Mouse (Mus musculus): Measurements from ENCODE around the gene Nceh1.

Gene Nceh1

DNA sequence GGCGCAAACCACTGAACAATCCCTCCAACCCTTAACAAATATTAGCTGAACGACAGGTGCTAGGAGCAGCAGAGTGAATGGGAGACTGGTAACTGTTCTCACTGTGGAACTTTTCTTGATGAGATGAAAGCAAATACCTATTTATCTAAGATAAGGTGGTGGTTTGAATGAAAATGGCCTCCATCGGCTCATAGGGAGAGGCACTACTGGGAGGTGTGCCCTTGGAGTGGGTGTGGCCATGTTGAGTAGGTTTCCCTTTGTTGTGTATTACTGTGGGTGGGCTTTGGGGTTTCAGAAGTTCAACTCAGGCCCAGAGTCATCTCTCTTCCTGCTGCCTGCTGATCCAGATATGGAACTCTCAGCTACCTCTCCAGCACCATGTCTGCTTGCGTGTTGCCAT is 8.1 kb downstream of the Nceh1 start:
- 93% methylated on average over 4 of the region's 4 CpGs for WGBS

GRCm38 (mm10) chr3:27191856-27192255 is 9.1 kb downstream of the Nceh1 start:
- WGBS = 79% methylated on average over 6 of the region's 6 CpGs

DNA sequence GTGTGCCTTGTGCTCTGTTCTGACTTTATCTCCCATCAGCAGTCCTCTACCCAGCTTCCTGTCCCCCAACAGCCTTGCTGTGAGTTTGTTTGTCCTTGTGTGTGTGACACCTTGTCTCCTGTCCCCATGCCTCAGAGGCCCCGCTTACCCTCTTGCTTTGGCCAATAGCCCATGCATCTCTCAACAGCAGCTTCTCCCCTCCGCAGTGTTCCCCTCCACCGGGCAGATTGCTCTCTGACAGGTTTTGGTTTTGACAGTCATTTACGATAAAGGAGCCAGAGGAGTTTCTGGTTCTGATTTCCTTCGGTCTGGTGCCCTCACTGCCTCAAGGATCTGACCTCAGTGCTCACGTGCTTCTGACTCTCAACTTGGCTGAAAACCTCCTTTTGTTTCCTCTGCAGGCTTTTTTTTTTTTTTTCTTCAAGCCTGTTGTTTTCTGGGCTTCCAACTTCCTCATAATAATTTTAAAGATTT is 11.1 kb downstream of the Nceh1 start:
- 53% methylated on average over 6 of the region's 6 CpGs for WGBS

GRCm38 (mm10) chr3:27195153-27195552 is 12.4 kb downstream of the Nceh1 start:
- WGBS = 71% methylated on average over 4 of the region's 4 CpGs

DNA sequence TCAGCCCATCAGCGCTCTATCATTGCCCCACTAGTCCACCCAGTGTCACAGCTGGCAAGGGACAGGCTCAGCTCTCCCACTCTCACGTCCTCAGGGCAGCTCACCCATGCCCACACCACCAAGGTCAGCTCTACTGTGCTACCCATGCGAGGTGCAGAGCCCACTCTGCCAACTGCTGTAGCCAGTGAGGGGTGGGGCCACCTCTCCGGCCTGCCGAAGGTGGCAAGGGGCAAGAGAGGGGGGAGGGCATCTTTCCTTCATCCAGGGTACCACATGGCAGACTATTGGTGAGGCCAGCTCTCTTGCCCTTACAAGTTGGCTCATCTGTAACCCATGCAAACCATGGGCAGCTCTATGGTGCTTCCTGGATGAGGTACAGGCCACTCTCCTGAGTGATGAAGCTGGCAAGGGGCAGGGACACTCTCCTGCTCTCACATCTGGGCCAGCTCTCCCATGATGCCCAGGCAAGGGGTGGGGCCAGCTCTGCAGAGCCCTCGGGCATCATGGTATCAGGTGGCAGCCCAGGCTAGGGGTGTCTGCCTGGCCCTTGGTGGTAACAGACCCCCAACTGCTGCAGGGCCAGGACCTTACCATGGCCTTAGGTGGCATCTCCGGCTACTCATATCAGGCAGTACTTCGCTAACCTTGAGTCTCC is 12.9 kb downstream of the Nceh1 start:
- 92% methylated on average over 8 of the region's 8 CpGs for WGBS

DNA sequence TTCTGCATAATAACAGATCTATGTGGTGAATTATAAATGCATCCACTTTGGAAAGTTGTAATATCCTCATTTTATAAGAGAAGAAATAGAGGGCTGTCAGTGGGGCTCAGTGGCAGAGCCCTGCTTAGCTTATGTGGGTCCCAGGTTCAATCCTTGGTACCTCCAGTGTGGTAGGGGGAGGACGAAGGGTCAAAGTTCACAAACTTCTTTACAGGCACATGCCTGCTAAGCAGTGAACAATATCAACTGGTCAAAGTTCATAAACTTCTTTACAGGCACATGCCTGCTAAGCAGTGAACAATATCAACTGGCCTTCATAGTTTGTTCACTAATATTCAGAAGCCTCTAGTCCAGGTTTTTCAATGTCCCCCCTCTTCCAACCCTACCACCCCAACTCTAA is 13.8 kb downstream of the Nceh1 start:
- 89% methylated on average over 1 of the region's 1 CpGs for WGBS

DNA sequence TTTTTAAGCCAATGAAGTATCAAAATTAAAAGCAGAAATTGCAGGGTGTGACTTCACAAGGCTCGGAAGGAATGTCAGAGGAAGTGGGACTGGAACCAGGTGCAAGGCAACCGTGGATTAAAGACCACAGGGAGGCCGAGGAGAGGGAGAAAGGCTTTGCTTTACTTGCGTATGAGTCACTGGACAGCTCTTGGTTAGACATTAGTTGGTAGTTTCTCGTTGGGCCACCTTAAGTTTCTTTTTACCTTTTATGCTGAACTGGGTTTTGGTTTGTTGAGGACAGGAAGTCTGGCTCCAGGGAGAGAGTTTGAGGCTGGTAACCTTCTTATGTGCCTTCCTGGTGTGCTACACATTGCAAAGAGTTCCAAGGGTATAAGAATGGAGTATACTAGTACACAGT is 15.1 kb downstream of the Nceh1 start:
- 76% methylated on average over 5 of the region's 5 CpGs for WGBS

DNA sequence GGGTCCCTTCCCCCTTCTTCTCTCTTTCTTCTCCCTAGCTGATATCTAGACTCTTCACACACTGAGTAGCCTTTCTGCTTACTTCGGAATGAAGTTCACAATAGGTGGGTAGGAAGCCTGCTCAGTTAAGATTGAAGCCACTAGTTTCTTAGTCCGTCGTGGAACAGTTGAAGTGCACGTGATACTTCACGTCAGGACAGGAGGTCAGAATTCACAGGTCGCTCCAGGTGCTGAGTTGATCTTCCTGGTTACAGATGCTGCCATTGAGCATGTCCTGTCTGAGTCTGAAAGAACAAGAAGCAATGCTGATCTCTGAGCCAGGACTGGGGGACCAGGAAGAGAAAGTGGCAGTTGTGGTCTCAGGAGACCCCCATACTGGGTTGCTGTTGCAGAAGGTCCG is 16.4 kb downstream of the Nceh1 start:
- 92% methylated on average over 7 of the region's 7 CpGs for WGBS

- WGBS = 93% methylated on average over 5 of the region's 5 CpGs
These were observed 19.1 kb downstream of the Nceh1 start for GRCm38 (mm10) chr3:27201728-27202411.

GRCm38 (mm10) chr3:27205068-27205467 is 22.3 kb downstream of the Nceh1 start:
- WGBS = 41% methylated on average over 5 of the region's 5 CpGs

DNA sequence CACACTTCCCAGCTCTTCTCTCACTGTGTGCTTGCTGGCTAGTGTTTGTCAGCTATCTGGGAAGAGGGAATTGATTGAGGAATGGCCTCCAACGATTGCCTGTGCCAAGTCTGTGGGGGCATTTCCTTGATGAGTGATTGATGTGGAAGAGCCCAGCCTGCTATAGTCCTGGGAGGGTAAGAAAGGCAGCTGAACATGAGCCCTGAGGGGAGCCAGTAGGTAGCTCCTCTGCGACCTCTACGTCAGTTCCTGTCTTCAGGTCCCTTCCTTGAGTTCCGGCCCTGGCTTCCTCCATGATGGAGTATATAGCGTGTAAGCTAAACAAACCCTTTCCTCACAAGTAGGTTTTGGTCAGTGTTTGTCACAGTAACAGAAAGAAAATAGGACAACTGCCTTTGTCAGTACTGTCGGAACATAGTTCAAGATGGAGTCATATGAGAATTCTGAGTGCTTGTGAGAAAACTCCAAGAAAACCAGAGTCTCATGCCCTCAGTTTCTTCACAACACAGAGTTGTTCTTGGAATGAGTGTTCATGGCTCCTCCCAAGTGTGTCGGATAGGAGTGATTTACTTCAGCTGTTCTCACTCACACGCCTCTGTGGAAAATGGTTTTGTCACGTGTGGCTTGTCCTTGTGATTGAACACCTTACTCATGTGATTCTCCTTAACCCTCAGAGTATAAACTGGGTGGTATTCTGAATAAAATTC is 22.9 kb downstream of the Nceh1 start:
- WGBS = 75% methylated on average over 9 of the region's 9 CpGs

DNA sequence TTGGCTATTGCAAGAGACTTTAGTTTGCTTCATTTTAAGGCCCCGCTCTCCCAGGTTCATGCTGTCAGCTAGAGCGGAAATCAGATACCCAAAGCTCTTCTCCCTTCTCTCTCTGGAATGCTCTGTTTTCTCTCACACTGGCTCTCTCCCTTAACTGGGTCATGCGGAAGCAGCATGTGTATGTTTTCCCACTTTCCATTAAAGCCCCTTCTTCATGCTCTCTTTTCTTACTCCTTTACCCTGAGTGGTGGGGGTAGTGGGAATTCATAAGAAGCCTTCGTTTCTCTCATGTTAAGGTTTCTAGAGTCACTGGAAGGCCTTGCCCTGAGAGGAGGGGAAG is 23.4 kb downstream of the Nceh1 start:
- WGBS = 83% methylated on average over 4 of the region's 4 CpGs

DNA sequence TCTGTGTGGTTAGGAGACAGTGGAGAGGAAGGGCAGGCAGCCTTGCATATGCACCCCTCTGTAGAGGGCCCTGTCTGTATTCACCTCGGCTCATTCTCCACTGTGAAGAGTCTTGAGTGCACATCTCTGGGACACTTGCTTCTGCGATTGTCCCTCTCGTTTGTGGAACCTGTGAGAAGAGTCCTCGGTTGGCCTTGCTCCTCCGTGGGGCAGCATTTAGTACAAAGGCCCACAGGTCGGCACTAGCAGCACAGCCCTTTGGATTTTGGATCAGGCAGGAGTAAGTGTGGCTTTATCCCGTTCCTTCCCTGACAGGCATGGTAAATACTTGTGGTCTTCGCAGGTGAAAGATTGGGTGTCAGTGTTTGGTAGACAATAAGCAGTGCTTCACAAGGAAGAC is 23.8 kb downstream of the Nceh1 start:
- WGBS = 86% methylated on average over 8 of the region's 8 CpGs

GRCm38 (mm10) chr3:27209707-27210106 is 26.9 kb downstream of the Nceh1 start:
- 37% methylated on average over 9 of the region's 9 CpGs for WGBS

DNA sequence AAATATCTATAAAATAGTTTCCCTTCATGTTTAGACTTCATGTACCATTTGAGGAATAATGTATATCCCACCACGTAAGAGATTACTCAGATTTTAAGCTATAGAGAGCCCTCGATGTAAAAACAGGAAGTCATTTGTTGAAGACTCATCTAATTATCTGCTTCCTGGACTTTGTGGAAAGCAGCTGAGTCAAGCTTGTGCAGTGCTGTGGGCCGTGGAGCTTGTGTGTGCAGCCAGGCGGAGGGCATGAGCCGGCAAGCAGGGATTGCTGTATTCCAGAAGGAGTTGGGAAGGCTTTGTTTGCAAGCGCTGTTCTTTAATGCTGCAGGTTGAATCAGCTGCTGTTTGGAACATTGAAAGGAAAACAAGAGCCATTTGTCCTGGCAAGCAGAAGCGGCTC is 27.5 kb downstream of the Nceh1 start:
- 43% methylated on average over 7 of the region's 7 CpGs for WGBS

- WGBS = 89% methylated on average over 8 of the region's 8 CpGs
These were observed 31.5 kb downstream of the Nceh1 start for GRCm38 (mm10) chr3:27214016-27214816.

- 89% methylated on average over 7 of the region's 7 CpGs for WGBS
These were observed 34.6 kb downstream of the Nceh1 start for GRCm38 (mm10) chr3:27217331-27217730.

DNA sequence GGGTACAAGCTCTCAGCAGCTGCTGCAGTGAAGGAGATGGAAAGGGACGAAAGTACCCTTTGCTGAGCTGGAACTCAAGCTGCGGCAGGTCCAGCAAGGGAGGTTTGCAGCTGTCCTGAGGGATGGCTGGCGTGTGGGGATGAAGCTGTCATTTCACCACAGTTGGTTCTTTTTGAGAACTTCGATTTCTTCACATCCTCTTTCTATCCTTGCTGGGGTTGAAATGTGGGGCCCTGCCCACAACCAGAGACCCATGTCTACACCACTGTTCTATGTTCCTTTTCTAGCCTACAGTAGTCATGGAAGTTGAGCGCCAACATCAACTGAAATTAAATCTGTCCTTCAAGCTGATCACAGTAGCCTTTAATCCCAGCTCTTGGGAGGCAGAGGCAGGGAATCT is 35.8 kb downstream of the Nceh1 start:
- WGBS = 90% methylated on average over 5 of the region's 5 CpGs

- 85% methylated on average over 2 of the region's 2 CpGs for WGBS
These were observed 39.3 kb downstream of the Nceh1 start for GRCm38 (mm10) chr3:27222052-27222451.

GRCm38 (mm10) chr3:27222488-27222887 is 39.7 kb downstream of the Nceh1 start:
- WGBS = 82% methylated on average over 17 of the region's 17 CpGs

- 79% methylated on average over 3 of the region's 3 CpGs for WGBS
These were observed 45.1 kb downstream of the Nceh1 start for GRCm38 (mm10) chr3:27227629-27228453.
